Mouse (Mus musculus): ENCODE data around the gene Acsl4. TPM values are rescaled to one million over a fixed set of nuclear protein-coding genes. Genes with fewer than 3 reads are reported as not detected.

Gene Acsl4
- polyA plus RNA-seq, 1 experiment = 0.75 TPM

DNA sequence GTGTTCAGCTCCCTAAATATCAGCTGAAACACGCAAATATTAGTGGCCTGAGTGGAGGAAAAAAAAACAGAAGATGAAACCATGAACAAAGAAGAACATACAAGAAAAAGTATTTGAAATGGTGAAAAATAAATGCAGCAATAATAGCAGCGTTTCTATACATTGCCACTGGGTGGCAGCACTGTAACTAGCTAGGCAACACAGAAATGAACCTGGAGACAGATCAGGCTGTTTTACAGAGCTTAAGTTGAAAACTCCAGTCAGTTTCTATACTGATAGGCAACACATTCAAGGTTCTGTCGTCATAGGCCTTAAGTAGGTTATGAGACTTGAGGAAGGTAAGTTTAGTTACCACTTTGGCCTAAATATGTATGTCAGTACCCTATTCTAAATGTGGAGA lies 17.9 kb downstream of the Acsl4 start:
- Histone ChIP-seq H3K9me3 (no peaks in the 10 kb centered on the region), H3K27me3 (replicated peaks) (no peaks in the 10 kb centered on the region), H3K4me1 (peaks cover 22% of the 10 kb centered on the region), H3K36me3 (replicated peaks; ENCODE audit: low read length) (peaks cover 2% of the 10 kb centered on the region), H3K4me3 (replicated peaks) (no peak overlapping the region)
- no peak for TF ChIP-seq FLI1 (IDR thresholded peaks at IDR 0.05; ENCODE audit: low read length)
- TF ChIP-seq GATA1 (IDR thresholded peaks at IDR 0.05; ENCODE audit: borderline replicate concordance, low read length) = no peak

DNA sequence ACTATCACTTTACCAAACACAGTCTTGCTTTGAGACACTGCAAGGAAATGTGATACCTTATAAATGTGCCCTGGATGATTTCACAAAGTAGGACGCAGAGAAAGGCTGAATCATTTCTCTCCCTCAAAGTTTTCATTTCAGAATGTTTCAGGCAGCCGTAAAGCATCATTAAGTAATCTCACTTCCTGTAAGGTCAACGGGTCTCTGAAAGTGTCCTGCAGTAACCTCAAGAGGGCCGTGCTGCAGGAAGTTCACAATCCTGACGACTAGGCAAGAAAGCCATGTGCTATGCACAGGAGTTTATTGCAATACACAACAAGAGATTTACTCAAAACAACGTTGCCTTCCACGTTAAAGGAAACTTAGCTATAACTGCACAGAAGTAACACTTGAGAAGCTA lies 20.4 kb downstream of the Acsl4 start:
- TF ChIP-seq GATA1 (IDR thresholded peaks at IDR 0.05; ENCODE audit: borderline replicate concordance, low read length) (no peak), FLI1 (IDR thresholded peaks at IDR 0.05; ENCODE audit: low read length) (no peak)
- H3K27me3 ChIP-seq (replicated peaks) = no peaks in the 10 kb centered on the region
- no peaks in the 10 kb centered on the region for H3K9me3 ChIP-seq
- no peaks in the 10 kb centered on the region for H3K36me3 ChIP-seq (replicated peaks; ENCODE audit: low read length)
- peaks cover 17% of the 10 kb centered on the region for H3K4me1 ChIP-seq
- H3K4me3 ChIP-seq (replicated peaks) = peak overlapping the region; percentile 71

GRCm38 (mm10) chrX:142363882-142364281 lies 26.5 kb downstream of the Acsl4 start:
- peaks cover 10% of the 10 kb centered on the region for H3K36me3 ChIP-seq (replicated peaks; ENCODE audit: low read length)
- H3K9me3 ChIP-seq = no peaks in the 10 kb centered on the region
- no peak overlapping the region for H3K4me3 ChIP-seq (replicated peaks)
- no peaks in the 10 kb centered on the region for H3K27me3 ChIP-seq (replicated peaks)
- TF ChIP-seq FLI1 (IDR thresholded peaks at IDR 0.05; ENCODE audit: low read length) (no peak), GATA1 (IDR thresholded peaks at IDR 0.05; ENCODE audit: borderline replicate concordance, low read length) (no peak)
- H3K4me1 ChIP-seq = peaks cover 4% of the 10 kb centered on the region; the same call in 1 of the 2 replicates

GRCm38 (mm10) chrX:142359031-142359430 lies 31.3 kb downstream of the Acsl4 start:
- Histone ChIP-seq H3K9me3 (no peaks in the 10 kb centered on the region), H3K4me3 (replicated peaks) (no peak overlapping the region), H3K4me1 (no peaks in the 10 kb centered on the region; the same call in 1 of the 2 replicates), H3K27me3 (replicated peaks) (no peaks in the 10 kb centered on the region), H3K36me3 (replicated peaks; ENCODE audit: low read length) (peaks cover 21% of the 10 kb centered on the region)
- TF ChIP-seq FLI1 (IDR thresholded peaks at IDR 0.05; ENCODE audit: low read length) = no peak
- TF ChIP-seq GATA1 (IDR thresholded peaks at IDR 0.05; ENCODE audit: borderline replicate concordance, low read length) = no peak

- Histone ChIP-seq H3K4me1 (no peaks in the 10 kb centered on the region; the same call in 1 of the 2 replicates), H3K27me3 (replicated peaks) (no peaks in the 10 kb centered on the region), H3K4me3 (replicated peaks) (no peak overlapping the region), H3K36me3 (replicated peaks; ENCODE audit: low read length) (peaks cover 25% of the 10 kb centered on the region), H3K9me3 (no peaks in the 10 kb centered on the region)
- TF ChIP-seq FLI1 (IDR thresholded peaks at IDR 0.05; ENCODE audit: low read length) = no peak
- TF ChIP-seq GATA1 (IDR thresholded peaks at IDR 0.05; ENCODE audit: borderline replicate concordance, low read length) = no peak
These were observed 31.9 kb downstream of the Acsl4 start for GRCm38 (mm10) chrX:142358427-142358826.

GRCm38 (mm10) chrX:142336207-142336606 lies 54.1 kb downstream of the Acsl4 start:
- 0 out of 2 replicates have a peak, but pooled peaks cover 7% of the 10 kb centered on the region for H3K4me1 ChIP-seq
- no peak for TF ChIP-seq FLI1 (IDR thresholded peaks at IDR 0.05; ENCODE audit: low read length)
- TF ChIP-seq GATA1 (IDR thresholded peaks at IDR 0.05; ENCODE audit: borderline replicate concordance, low read length) = no peak
- H3K36me3 ChIP-seq (replicated peaks; ENCODE audit: low read length) = peaks cover 81% of the 10 kb centered on the region
- H3K4me3 ChIP-seq (replicated peaks) = no peak overlapping the region
- H3K9me3 ChIP-seq = no peaks in the 10 kb centered on the region
- peaks cover 2% of the 10 kb centered on the region for H3K27me3 ChIP-seq (replicated peaks)

DNA sequence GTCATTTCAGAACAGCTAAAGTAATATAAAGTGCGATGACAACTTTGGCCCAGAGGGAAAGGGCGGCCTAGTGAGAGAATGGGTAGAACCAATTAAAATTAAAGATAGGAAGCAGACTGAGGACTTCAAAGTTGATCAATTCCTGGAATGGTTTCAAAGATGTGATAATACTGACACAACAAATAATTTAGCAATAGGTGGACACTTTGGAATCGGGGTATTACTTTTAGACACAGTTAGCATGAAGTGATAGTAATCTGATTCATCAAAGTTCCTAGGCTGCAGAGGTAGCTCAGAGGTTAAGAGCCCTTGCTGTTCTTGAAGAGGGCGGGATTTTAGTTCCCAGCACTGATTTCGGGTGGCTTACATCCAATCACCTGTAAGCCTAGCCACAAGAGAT lies 54.8 kb downstream of the Acsl4 start:
- peaks cover 79% of the 10 kb centered on the region for H3K36me3 ChIP-seq (replicated peaks; ENCODE audit: low read length)
- H3K27me3 ChIP-seq (replicated peaks) = peaks cover 2% of the 10 kb centered on the region
- no peaks in the 10 kb centered on the region for H3K9me3 ChIP-seq
- TF ChIP-seq FLI1 (IDR thresholded peaks at IDR 0.05; ENCODE audit: low read length) = no peak
- no peak for TF ChIP-seq GATA1 (IDR thresholded peaks at IDR 0.05; ENCODE audit: borderline replicate concordance, low read length)
- 0 out of 2 replicates have a peak, but pooled peaks cover 7% of the 10 kb centered on the region for H3K4me1 ChIP-seq
- no peak overlapping the region for H3K4me3 ChIP-seq (replicated peaks)

GRCm38 (mm10) chrX:142325760-142326159 lies 64.6 kb downstream of the Acsl4 start:
- no peaks in the 10 kb centered on the region for H3K9me3 ChIP-seq
- TF ChIP-seq FLI1 (IDR thresholded peaks at IDR 0.05; ENCODE audit: low read length) = no peak
- no peak for TF ChIP-seq GATA1 (IDR thresholded peaks at IDR 0.05; ENCODE audit: borderline replicate concordance, low read length)
- H3K36me3 ChIP-seq (replicated peaks; ENCODE audit: low read length) = peaks cover 34% of the 10 kb centered on the region
- H3K4me1 ChIP-seq = no peaks in the 10 kb centered on the region
- H3K27me3 ChIP-seq (replicated peaks) = no peaks in the 10 kb centered on the region
- H3K4me3 ChIP-seq (replicated peaks) = no peak overlapping the region

DNA sequence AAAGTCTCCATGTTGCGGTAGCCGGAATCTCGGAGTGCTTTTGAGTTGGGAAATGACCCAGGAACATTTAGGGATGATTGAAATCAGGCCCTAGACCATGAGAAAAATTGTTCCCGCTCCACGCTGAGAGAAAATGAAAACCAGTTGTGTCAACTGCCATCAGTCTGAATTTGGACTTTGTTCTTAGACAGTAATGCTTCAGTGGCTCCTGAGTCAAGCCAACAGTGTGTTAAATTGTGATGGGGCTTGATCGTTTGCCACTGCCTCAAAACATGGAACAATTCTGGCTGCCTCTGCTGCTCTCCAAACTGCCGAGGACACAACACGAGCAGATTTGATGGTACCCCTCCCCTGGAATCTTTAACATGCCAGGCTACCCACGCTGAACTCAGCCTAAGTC lies 74.2 kb downstream of the Acsl4 start:
- H3K9me3 ChIP-seq = no peaks in the 10 kb centered on the region
- H3K27me3 ChIP-seq (replicated peaks) = no peaks in the 10 kb centered on the region
- no peak overlapping the region for H3K4me3 ChIP-seq (replicated peaks)
- H3K4me1 ChIP-seq = peaks cover 8% of the 10 kb centered on the region
- peaks cover 4% of the 10 kb centered on the region for H3K36me3 ChIP-seq (replicated peaks; ENCODE audit: low read length)
- TF ChIP-seq FLI1 (IDR thresholded peaks at IDR 0.05; ENCODE audit: low read length) (no peak), GATA1 (IDR thresholded peaks at IDR 0.05; ENCODE audit: borderline replicate concordance, low read length) (no peak)

DNA sequence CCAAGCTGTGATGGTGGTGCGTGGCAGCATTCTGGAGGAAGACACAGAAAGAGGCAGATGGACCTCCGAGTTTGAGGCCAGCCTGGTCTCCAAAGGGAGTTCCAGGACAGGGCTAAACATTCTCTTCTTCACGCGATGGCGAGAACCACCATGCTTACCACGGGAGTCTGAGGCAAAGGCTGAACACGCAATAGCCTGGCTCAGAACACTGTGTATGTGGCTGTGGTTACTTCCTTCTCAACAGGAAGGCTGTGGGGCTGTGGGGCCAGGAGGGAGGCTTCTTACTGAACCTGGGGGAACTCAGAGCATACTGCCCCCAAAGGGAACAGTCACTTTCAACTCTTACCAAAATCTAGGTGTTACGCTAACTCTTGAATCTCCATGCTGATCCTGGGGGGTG lies 75.1 kb downstream of the Acsl4 start:
- Histone ChIP-seq H3K9me3 (no peaks in the 10 kb centered on the region), H3K4me1 (peaks cover 8% of the 10 kb centered on the region), H3K36me3 (replicated peaks; ENCODE audit: low read length) (no peaks in the 10 kb centered on the region), H3K4me3 (replicated peaks) (no peak overlapping the region), H3K27me3 (replicated peaks) (peaks cover 2% of the 10 kb centered on the region)
- no peak for TF ChIP-seq GATA1 (IDR thresholded peaks at IDR 0.05; ENCODE audit: borderline replicate concordance, low read length)
- TF ChIP-seq FLI1 (IDR thresholded peaks at IDR 0.05; ENCODE audit: low read length) = no peak

Data from megakaryocyte, embryonic 14.5 days (primary cell).